Mouse (Mus musculus) cerebellum, postnatal 10 days (tissue): ENCODE results near the gene Phykpl.
A peak's percentile ranks its signal among the peaks of the same experiment; 100 is the strongest.

Experiments
- DNase-seq, 2 experiments: peaks; one replicate each; pipeline ENCODE4 v3.0.0; 2021; ENCODE audit warnings: mixed read lengths in 2 of 2

Gene Phykpl

GRCm38 (mm10) chr11:51646751-51647667, 62.5 kb downstream of the Phykpl start:
- peak; percentile 16 to 25 for DNase-seq

- DNase-seq: peak; percentile 43 to 45
These were observed 64.0 kb downstream of the Phykpl start for GRCm38 (mm10) chr11:51648566-51648965.

- DNase-seq: peak; percentile 34 to 47
These were observed 64.7 kb downstream of the Phykpl start for GRCm38 (mm10) chr11:51649111-51649888.

- DNase-seq: peak; percentile 21 to 26
These were observed 65.3 kb downstream of the Phykpl start for GRCm38 (mm10) chr11:51649889-51650199.

GRCm38 (mm10) chr11:51650261-51650660, 65.7 kb downstream of the Phykpl start:
- peak in 1 of 2 experiments; percentile 48 for DNase-seq

- peak; percentile 74 to 76 for DNase-seq
These were observed 66.3 kb downstream of the Phykpl start, which contains the start of the genes N4bp3 and D930048N14Rik for GRCm38 (mm10) chr11:51650691-51651515. Gene N4bp3 (minus strand): TSS chr11:51650842. Gene D930048N14Rik (plus strand): TSS chr11:51650954.

GRCm38 (mm10) chr11:51652889-51653418, 68.4 kb downstream of the Phykpl start:
- no peak for DNase-seq

- DNase-seq: no peak
These were observed 69.2 kb downstream of the Phykpl start for GRCm38 (mm10) chr11:51653736-51654135.
